Mouse (Mus musculus): ENCODE data around the gene Rab3a.

- TF ChIP-seq CTCF (IDR thresholded peaks at IDR 0.05; ENCODE audit: extremely low read depth, insufficient read length, insufficient replicate concordance, low read depth, low read length), result no peak
- no peak for TF ChIP-seq POLR2A (IDR thresholded peaks at IDR 0.05; ENCODE audit: low read depth, low read length)
Observed at GRCm38 (mm10) chr8:70775227-70775626, 20.7 kb downstream of the Rab3a start.
